Mouse (Mus musculus) adrenal gland, postnatal 14 days (tissue): ENCODE data around the gene Fam83f. TPM values are rescaled to one million over a fixed set of nuclear protein-coding genes. Genes with fewer than 3 reads are reported as not detected.

Source experiments
- DNase-seq: peaks from one replicate; pipeline ENCODE4 v3.0.0; 2021; ENCODE audit warnings: mixed read lengths
- long read RNA-seq, 2 experiments: library from polyadenylated mRNA; stranded (forward); transcript quantifications; one replicate each; pipeline ENCODE4 v2.0.0; 2021
- total RNA-seq: library from RNA; stranded (reverse); gene quantifications from 2 replicates; pipeline ENCODE4 v1.2.3, GENCODE M21; 2021

Fam83f gene
- total RNA-seq: 0.79 and 0.96 TPM in 2 replicates
- long read RNA-seq, experiment 1: 0 reads
- long read RNA-seq, experiment 2, partial matches to known transcripts: 1 of 3 reads
- long read RNA-seq, experiment 2, other reads (novel, unspliced or antisense): 1 of 3 reads

DNA sequence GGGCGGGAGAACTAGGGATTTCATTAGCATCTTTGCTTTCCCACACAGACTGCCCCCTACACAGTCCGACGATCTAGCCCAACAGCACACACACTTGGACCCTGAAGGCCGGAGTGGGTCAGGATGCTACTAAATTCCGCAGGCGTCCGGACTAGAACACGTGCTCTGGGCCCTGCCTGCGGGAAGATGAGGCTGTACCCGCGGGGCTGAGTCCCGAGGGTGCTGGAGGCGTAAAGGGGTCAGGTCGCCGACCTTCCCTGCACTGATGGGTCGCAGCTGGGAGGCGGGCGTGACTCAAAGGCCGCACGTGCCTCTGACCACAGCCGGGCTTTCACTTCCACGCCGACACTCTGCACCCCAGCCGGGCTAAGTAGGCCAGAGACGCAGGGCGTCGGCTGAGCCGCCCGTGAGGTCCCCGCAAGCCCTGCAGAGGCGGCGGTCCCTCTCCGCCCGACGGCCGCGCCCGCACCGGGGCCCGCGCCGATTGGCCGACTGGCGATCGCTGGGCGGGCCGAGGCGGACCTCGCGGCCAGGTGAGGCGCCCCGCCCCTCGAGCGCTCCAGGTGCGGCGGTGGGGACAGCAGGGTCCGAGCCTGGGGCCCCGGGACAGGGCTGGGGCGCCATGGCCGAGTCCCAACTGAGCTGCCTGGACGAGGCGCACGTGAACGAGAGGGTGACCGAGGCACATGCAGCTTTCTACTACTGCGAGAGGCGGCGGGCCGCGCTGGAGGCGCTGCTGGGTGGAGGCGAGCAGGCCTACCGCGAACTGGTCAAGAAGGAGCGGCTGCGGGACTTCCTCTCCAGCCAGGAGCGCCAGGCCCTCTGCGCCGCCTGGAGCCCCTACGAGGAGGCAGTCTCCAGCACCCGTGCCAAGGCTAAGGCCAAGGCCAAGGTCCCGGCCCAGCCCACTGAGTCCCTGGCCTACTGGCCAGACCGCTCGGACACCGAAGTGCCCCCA, at the start of gene Fam83f:
Gene Fam83f (plus strand): TSS at position 553 of the 958 bp plus-strand sequence.
- peak; percentile 52 for DNase-seq

DNA sequence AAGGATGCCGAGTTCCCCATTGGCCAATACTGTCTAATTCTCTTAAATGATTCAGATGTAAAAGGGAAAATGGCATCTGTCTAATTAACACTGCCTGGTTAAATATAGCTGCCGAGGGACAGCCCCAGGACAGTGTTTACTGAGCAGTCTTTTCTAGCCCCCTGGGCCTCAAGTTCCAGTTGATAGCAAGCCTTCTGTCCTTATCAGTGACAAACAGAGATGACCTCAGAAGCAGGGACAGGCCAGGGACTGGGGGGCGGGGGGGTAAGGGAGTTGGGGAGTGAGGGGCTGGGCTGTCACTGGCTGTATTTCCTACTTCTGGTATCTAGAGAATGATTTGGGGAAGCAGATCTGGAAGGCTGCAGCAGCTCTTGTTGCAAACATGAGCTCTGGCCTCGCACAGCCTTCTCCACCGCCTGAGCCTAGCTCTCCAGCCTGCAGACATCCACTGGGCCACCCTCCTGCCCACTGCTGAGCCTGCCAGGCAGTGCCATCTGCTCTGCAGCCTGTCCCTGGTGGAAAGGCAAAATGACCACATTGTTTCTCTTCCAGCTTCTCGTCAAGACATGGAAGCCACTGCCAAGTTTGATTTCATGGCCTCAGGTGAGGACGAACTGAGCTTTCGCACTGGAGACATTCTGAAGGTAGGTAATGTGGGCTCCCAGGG, 48.3 kb upstream of the Fam83f start:
- DNase-seq: no peak

DNA sequence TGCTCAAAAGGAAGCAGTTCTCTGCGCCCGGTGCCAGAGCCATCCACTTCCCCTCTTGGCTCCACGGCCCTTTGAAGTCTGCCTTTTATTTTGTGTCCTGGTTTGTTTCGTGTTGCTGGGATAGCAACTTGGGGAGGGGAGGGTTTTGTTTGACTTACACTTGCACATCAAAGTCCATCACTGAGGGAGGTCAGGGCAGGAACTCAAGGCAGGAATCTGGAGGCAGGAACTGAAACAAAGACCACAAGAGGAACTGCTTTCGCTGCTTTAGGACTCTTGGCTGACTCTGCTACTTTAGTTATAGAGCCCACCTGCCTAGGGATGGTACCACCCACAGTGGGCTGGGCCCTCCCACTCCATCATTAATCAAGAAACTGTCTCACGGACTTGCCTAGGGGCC, 45.2 kb upstream of the Fam83f start:
- no peak for DNase-seq

DNA sequence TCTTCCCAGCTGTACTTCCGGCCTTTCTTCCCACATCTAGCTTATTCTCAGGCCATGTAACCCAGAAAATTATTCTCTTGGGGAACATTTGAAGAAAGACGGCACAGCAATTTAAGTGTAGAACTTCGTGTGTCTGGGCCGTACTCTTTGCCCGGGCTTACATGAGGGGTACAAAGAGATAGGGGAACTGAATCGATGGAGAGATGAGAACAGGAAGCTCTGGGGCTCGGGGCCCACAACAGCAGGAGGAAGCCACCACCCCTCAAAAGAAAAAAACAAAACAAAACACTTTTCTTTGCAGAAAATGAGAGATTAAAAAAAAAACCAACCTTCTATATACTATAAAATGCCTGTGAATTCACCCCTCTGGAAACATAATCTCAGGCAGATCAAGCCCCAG, 41.5 kb upstream of the Fam83f start:
- no peak for DNase-seq

DNA sequence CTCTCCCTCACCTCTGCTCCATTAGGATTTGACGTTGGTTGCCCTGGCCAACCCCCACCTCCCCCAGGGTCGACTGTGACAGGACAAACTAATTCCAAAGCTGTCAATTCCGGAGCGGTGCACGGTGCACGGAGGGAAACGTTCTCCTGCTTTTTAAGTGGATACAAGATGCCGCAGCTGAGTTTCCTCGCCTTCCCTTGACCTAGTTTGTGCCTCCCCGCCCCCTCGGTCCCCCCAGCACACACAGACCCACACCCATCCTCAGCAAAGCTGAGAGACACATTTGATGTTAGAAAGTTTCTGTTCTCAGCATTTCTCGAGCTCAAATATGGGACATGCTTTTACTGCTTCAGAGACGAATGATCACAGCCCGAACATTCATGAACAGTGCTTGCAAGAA, 40.9 kb upstream of the Fam83f start:
- DNase-seq: no peak

DNA sequence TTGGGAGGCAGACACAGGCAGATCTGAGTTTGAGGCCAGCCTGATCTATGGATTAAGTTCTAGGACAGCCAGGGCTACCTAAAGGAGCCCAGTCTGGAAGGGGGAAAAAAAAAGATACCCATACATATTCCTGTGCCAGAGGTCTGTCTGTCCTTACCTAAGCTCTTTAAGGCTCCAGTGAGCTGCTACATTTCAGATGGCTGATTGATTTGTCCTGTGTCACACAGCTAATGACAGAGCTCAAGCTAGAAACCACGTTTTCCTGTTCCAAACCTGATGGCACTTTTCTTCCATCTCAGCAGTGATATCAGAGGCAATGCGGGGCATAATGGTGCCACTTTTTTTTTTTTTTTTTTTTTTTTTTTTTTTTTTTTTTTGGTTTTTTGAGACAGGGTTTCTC, 40.3 kb upstream of the Fam83f start:
- no peak for DNase-seq

DNA sequence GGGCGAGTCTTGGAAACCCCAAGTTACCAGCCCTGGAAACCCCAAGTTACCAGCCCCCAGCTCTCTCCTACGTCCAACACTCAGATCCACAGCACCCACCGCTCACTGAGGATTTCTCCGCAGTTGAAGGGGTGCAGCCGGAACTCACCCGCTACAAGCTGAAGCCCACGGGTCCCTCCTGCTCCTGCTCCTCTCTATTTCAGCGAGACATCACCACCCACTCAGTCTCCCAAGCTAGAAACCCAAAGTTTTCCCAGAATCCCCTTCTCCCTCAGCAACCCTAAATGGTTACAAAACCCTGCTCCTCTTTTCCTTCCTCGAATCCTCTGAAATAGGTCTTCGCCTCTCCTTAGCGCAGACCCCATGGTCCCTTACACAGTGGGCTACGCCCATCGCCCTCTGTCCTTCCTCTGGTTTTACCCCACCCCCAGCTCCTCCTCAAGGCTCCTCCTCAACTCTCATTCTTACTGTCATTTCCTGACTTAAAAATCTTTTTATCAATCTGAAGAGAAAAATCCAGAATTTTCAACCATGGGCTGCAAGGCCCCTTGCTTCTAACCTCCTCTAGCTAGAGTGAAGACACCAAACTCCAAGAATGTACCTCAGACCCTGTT, 39.3 kb upstream of the Fam83f start:
- DNase-seq: no peak

DNA sequence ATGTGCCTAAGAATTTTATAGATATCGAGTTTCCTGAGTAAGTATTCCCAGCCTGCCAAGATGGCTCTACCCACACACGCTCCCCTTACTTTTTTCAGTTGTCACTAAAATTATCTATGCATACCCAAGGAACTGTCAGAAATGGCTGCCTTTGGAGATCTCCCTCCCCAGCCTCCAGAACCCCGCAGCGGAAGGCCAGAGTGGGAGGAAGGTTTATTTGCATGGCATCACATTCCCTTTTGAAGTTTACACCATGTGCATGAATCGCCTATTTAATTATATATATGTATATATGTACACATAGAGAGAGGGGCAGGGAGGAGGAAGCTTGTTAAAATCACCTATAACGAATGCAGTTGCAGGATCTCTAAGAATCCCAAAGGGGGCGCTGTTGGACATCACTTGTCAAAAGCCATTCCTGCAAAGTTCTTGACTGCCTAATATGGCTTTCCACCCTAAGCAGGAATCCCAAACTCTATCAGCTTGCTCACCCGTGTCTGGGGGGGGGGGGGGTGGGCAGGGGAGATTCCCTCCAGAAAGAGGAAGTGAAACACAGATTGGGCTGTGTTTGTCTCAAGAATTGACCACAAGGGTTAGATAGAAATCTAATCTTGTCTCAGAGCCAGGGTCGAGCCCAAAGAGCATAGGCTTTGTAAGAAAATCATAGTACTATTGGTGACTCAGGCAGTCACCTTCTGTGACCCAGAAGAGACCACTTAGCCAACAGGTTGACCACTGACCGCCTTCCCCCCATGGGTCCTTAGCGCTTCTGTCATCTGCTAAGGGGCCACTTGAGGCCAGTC, 37.1 kb upstream of the Fam83f start:
- DNase-seq: peak; percentile 57

DNA sequence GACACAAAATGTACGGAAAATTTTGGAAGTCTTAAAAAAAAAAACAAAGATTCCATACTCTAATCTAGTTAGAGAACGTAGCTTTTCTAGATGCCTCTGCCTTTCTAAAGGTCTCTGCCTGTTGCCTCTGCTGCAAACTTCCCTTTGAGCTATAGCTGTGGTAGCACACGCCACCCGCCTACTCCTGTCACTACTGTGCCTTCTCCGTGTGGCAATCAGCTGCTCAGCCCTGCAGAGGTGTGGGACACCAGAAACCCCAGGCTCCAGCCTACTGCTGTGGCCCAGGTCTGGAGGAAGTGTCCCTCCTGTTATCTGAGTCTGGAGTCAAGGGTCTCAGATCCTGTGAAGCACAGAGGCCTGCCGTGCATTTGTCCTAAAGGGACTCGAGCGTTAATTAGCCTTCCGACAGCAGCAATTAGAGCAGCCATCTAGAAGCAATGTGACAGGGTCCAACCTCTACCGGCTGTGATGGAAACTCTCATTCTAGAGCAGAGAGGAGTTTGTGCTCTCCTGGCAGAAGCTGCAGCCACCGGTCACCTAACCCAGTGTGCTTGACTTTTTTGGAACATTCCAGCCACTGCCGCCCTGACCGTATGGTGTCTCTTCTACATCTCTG, 34.8 kb upstream of the Fam83f start:
- DNase-seq: no peak

DNA sequence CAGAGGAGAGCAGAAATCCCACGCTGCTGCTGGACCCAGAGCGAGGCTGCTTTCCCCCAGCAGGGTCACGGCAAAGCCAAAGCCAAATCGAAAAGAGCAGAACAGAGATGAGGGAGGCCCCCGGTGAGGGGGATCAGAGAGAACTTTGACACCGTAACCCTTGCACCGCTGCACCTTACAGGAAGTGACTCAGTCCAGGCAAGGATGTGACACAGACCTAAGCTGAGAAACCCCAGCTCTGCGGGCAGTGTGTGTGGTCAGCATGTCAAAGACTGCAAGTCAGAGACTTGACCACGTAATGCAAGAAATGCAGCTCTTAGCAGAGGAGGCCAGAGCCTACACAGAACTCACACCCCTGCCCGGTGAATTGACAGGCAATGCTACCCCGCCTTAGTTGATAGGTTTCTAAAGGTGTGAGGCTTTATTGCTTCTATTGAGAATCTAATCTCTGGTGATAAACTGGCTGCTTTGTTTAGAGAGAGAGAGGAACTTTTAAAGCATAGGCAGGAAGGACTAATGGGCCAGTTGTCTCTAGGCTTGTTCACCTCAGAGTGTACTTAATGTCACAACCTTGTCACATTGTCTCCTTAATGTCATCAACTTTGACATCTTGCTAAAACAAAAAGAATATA, 32.5 kb upstream of the Fam83f start:
- no peak for DNase-seq

DNA sequence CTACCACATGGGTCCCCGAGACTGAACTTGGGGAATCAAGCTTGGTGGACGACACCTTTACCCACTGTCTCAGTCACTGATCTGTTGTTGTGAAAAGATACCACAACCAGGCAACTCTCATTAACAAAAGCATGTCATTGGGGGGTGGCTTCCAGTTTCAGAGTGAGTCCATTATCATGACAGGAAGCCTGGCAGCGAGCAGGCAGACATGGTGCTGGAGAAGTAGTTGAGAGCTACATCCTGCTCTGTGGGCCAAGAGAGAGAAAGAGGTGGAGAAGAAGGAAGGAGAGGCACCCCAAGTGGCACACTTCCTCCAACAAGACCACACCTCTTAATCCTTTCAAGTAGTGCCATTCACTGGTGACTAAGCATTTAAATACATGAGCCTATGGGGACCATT, 31.8 kb upstream of the Fam83f start:
- no peak for DNase-seq

DNA sequence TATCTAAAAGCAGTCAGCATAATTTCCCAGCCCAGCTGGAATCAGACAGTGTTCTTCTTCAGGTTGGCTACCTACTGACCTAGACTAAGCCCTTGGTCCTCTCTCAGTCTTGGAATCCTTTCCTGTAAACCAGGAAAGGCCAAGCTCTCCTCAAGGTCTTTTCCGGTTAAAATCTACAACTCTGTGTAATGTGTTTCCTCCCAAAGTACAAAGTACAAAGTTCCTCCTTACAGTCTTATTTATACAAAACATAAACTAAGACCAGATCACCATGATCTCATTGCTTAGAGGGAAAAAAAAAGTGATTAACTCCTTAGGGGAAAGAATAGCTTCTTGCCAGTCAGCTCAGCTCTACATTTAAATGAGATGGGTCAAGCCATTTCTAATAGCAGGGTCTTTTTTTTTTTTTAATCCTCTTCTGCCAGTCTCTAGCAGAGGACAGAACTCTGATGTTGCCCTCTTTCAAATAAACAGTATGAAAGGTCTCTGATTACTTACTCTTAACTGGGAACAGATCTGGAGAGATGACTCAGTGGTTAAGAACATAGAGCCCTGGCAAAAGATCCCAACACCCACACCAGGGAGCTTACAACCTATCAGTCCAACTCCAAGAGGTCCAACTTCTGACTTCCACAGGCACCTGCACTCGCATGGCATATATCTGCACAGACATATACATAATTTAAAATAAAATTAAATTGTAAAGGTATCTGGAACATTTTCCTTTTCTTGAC, 29.8 kb upstream of the Fam83f start:
- DNase-seq: no peak

DNA sequence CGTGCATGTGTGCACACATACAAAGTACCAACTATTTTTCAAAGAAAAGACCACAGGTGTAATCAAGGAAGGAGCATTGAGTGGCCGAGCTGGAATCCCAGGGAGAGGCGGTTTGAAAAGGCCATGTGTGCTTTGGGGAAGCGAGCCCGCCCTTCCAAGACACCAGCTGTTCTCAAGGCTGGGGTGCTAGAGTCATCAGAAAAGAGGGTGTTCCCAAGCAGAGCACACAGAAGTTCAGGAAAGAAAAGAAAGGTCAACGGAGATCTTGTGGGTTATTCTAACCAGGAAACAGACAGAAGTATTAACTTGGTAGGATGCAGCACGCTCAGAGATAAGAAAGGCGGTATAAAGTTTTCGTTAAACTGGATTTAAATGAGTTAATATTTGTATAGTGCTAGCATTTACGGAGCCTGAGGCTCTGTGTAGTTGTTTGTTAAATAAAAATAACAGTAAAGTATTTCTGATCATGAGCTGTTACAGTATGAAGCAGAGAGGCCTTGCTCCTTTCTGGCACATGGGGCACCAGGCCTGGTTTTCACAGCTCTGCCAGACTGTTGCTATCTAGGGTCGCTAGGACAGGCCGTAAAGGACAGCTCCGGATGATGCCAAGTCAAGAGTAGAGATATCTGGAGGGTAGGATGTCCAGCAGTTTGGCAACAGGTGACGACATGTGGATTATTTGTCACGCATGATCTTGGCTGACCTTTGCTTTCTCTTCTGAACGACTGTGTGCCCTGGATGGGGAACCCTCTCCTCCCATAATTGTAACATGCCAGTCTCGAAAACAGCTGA, 26.4 kb upstream of the Fam83f start:
- no peak for DNase-seq

DNA sequence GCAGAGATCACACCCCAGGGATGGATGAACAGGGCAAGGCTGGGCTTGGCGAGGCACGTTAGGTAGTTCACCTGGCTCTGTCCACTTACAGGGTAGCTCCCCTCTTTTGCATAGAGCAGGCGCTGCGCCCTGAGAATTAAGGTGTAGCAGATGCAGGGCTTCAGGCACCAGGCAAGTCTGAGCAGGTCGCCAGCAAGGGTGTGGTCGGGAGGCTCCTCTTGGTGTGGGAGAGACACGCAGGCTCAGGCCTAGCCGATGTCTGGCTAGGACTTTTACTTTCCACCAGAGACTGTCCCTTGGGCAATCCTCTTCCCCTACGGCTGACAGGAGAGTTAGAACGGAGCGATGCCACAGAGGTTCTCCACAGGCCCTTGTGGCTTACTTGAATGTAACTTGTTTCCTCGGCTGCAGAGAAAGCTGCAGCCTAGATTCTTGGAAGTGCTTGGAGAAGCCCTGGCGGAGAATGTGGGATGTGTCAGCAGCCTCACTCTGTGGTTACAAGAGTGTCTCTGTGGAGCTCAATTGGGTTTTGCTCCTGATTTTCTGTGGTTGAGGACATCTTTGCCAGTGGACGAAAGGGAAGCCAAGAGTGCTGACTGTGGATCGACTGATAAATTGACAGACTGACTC, 22.6 kb upstream of the Fam83f start:
- no peak for DNase-seq

DNA sequence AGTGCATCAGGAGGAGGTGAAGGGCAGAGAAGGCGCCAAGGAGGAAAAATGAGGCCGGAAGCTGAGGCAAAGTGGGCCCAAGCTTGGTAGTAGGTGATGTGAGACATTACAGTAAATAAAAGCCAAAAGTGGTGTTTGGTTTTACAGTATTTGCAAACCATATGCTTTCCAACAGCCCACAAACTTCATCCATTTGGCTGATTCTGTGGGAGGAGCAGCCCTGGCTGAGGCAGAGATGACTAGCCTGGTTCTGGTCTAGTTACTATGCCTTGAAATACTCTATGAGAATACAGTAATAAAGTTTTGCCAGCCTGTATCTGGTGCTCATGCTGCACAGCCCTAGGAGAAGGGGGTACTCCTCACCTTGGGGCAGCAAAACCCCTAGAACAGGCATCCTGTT, 21.2 kb upstream of the Fam83f start:
- no peak for DNase-seq

DNA sequence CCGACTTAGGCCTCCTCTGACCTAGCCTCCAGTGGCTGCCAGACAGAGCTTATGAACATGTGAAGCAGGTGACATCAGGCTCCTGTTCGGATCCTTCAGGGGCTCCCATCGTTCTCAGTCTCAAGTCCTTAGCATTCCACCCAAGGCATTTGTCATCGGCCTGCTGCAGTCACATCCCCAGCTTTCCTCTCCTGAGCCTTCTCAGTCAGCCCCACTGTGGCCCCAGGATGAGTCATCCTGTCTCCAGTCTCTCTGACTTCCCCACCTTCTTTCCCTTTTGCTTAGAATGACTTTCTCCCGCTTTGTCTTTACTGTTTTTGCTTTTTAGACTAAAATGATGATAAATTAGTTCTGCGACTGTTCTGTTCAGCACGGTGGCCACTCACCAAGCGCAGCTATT, 17.8 kb upstream of the Fam83f start:
- DNase-seq: no peak

DNA sequence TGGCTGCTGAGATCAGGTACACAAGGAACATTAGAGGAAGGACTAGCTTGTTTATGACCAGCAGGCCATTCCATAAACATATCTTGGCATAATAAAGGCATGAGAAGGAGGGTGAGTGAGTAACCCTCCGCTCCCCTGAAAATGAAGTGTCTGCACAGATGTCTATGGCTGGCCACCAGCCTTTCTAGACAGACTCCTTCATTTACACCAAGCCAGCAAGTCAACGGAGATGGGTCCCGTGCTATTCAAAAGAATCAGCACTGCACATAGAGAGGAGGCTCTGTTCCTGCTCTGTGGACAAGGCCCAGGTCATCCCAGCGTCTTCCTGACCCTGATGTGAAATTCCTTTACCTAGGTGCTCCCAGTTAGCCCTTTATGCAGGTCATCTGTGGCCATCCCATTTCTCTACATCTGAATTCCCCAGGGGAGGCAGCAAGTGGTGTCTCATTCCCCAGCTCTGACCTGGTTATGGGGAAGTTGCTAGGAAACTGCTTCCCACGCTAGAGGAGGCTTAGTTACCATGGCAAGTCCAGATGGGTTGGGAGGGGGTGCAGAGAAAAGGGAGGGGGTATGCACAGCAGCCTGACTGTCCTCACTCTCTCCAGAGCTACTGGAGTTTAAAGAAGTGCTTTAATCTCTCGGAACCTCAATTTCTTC, 12.7 kb upstream of the Fam83f start:
- DNase-seq: no peak

DNA sequence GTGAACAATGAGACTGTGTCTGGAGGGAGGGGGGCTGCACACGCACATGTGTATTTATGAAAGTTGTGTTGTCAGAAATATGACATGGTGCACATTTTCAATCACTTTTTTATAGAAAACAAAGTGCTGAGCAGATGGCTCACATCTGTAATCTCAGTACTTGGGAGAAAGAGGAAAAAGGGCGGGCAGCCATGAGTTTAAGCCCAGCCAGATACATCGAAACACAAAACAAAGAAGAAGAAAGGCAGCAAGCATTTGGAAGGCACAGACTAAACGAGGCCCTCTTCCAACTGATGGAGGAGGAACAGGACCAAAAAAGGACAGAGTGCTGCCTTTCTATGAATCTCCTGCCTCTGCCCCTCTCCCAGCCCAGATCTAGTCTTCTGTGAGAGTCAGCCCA, 10.7 kb upstream of the Fam83f start:
- no peak for DNase-seq

DNA sequence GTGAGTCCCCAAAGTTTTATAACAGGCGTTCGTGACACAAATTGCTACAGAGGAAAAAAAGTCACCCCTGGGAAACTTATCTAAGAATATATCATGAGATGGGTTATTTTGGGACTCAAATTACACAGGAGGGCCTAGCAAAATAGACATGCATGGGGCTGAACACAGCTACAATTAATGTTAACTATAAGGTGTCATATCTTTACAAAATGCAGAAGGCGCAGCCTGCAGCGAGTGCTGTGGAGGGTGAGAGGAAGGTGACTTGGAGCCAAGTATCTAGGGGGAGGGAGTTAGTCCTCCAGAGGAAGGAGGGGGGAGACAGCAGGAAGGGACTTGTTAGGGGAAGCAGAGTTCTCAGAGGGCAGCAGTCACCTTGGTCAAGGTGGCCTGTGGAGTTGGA, 7.2 kb upstream of the Fam83f start:
- DNase-seq: no peak
